Mouse (Mus musculus) natural killer cell, adult 2 months (primary cell): ENCODE data around the gene Fstl1.

Experiments used
- DNase-seq, 2 experiments: peaks; one replicate each; pipeline ENCODE4 v3.0.0; 2022; ENCODE audit warnings: low spot score in 2 of 2

Gene Fstl1

GRCm38 (mm10) chr16:37776860-37777651 lies at the start of gene Fstl1:
TSS of gene Fstl1 (plus strand) at chr16:37776873.
- peak in 1 of 2 experiments; percentile 2 for DNase-seq

GRCm38 (mm10) chr16:37728674-37729073 lies 48.0 kb upstream of the Fstl1 start:
- DNase-seq, result no peak

GRCm38 (mm10) chr16:37729381-37730150 lies 47.1 kb upstream of the Fstl1 start:
- DNase-seq, result no peak

GRCm38 (mm10) chr16:37730293-37730835 lies 46.3 kb upstream of the Fstl1 start:
- DNase-seq, result no peak

GRCm38 (mm10) chr16:37731431-37731830 lies 45.2 kb upstream of the Fstl1 start:
- no peak for DNase-seq

- DNase-seq, result no peak
Observed at GRCm38 (mm10) chr16:37732023-37732761, 44.5 kb upstream of the Fstl1 start.

- no peak for DNase-seq
Observed at GRCm38 (mm10) chr16:37740076-37740475, 36.6 kb upstream of the Fstl1 start.

GRCm38 (mm10) chr16:37742266-37742665 lies 34.4 kb upstream of the Fstl1 start:
- no peak for DNase-seq

- no peak for DNase-seq
Observed at GRCm38 (mm10) chr16:37752876-37753275, 23.8 kb upstream of the Fstl1 start.

GRCm38 (mm10) chr16:37753809-37754208 lies 22.9 kb upstream of the Fstl1 start:
- DNase-seq, result no peak

- no peak for DNase-seq
Observed at GRCm38 (mm10) chr16:37754483-37754882, 22.2 kb upstream of the Fstl1 start.

GRCm38 (mm10) chr16:37757223-37757622 lies 19.4 kb upstream of the Fstl1 start:
- no peak for DNase-seq

GRCm38 (mm10) chr16:37763797-37764196 lies 12.9 kb upstream of the Fstl1 start:
- DNase-seq, result no peak

- no peak for DNase-seq
Observed at GRCm38 (mm10) chr16:37776166-37776859, 360 bp upstream of the Fstl1 start.

GRCm38 (mm10) chr16:37777796-37778475 lies 1.3 kb downstream of the Fstl1 start:
- no peak for DNase-seq

- DNase-seq, result no peak
Observed at GRCm38 (mm10) chr16:37778529-37778928, 1.9 kb downstream of the Fstl1 start.

- no peak for DNase-seq
Observed at GRCm38 (mm10) chr16:37779651-37780280, 3.1 kb downstream of the Fstl1 start.

GRCm38 (mm10) chr16:37780386-37780785 lies 3.7 kb downstream of the Fstl1 start:
- DNase-seq, result no peak

- DNase-seq, result no peak
Observed at GRCm38 (mm10) chr16:37780911-37781310, 4.2 kb downstream of the Fstl1 start.

GRCm38 (mm10) chr16:37784526-37784925 lies 7.9 kb downstream of the Fstl1 start:
- no peak for DNase-seq
